ENCODE assay signal across 8 mouse cellular contexts in the genomic region with DNA sequence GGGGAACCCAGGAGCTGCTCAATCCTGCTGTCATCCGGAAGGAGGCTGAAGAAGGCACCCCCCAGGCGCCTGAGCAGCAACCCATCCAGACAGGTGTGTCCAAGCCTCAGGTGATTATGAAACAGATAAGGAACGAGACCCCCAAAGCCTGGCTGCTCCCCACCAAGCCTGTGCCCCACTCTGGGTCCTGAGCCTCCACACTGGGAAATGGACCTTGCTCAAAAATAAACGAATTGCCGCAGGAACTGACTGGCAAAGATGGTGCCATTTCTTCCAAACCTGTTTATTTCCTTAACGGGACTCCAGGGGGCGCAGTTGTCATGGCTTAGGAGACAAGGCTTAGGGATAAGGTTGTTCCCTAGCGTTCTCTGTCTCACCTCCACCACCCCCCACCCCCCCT. TPM values are rescaled to one million over a fixed set of nuclear protein-coding genes. Genes with fewer than 3 reads are reported as not detected.
DNase-seq lines count a peak whose midpoint lies in the region; ATAC-seq and TF ChIP-seq lines count a peak whose summit lies in the region.

No protein-coding gene starts in this region.

- peaks cover 38% of the 10 kb centered on the region for H3K27me3 ChIP-seq in forebrain, embryonic 10.5 days (ENCODE audit: poor library complexity, severe bottlenecking)
- H3K27me3 ChIP-seq in hindbrain, embryonic 14.5 days (ENCODE audit: control insufficient read depth, insufficient read depth, low read length) = peaks cover 29% of the 10 kb centered on the region
- peaks cover 28% of the 10 kb centered on the region for H3K27me3 ChIP-seq in limb, embryonic 14.5 days (ENCODE audit: control insufficient read depth, insufficient read depth, low read length)
- H3K27me3 ChIP-seq in midbrain, embryonic 14.5 days (ENCODE audit: control insufficient read depth, insufficient read depth, low read length) = peaks cover 36% of the 10 kb centered on the region
- peaks cover 12% of the 10 kb centered on the region; the same call in 1 of the 2 replicates for H3K27me3 ChIP-seq in stomach, postnatal 0 days (ENCODE audit: control insufficient read depth, insufficient read depth, low read length)

- intact Hi-C loops in left cerebral cortex, adult 2 months (cut with DNase I) = no loop called here

- peak overlapping the region; percentile 12; the same call in 1 of the 2 replicates for H3K9ac ChIP-seq in hindbrain, embryonic 14.5 days
- peak overlapping the region; percentile 46 for H3K9ac ChIP-seq in limb, embryonic 14.5 days (ENCODE audit: low read depth, low read length, severe bottlenecking)
- 0 out of 2 replicates have a peak overlapping the region, but pooled peaks have one; percentile 16 for H3K9ac ChIP-seq in midbrain, embryonic 14.5 days (replicated peaks; ENCODE audit: low read length)
- H3K9ac ChIP-seq in stomach, postnatal 0 days (ENCODE audit: low read length) = peak overlapping the region; percentile 60

- peak overlapping the region; percentile 18; the same call in 1 of the 2 replicates for H3K4me3 ChIP-seq in left cerebral cortex, adult 2 months
- peak overlapping the region; percentile 45 for H3K4me3 ChIP-seq in forebrain, embryonic 10.5 days
- H3K4me3 ChIP-seq in hindbrain, embryonic 14.5 days (replicated peaks; ENCODE audit: low read length) = peak overlapping the region; percentile 18
- H3K4me3 ChIP-seq in limb, embryonic 14.5 days (replicated peaks; ENCODE audit: low read length) = peak overlapping the region; percentile 44
- peak overlapping the region; percentile 25; the same call in 1 of the 2 replicates for H3K4me3 ChIP-seq in midbrain, embryonic 14.5 days (replicated peaks; ENCODE audit: low read depth, low read length)
- peak overlapping the region; percentile 50 for H3K4me3 ChIP-seq in stomach, postnatal 0 days (ENCODE audit: low read depth, low read length)

- no peak for TF ChIP-seq POLR2A in brain, embryonic 14.5 days (IDR thresholded peaks at IDR 0.05; ENCODE audit: borderline replicate concordance, extremely low read depth, insufficient read depth, insufficient read length, poor library complexity, severe bottlenecking)
- TF ChIP-seq POLR2A in limb, embryonic 14.5 days (IDR thresholded peaks at IDR 0.05; ENCODE audit: borderline replicate concordance, extremely low read depth, insufficient read depth, insufficient read length) = no peak

- H3K36me3 ChIP-seq in forebrain, embryonic 10.5 days (replicated peaks) = no peaks in the 10 kb centered on the region
- H3K36me3 ChIP-seq in hindbrain, embryonic 14.5 days (replicated peaks; ENCODE audit: control insufficient read depth, insufficient read depth) = no peaks in the 10 kb centered on the region
- no peaks in the 10 kb centered on the region for H3K36me3 ChIP-seq in limb, embryonic 14.5 days (ENCODE audit: control insufficient read depth, insufficient read depth, low read length)
- no peaks in the 10 kb centered on the region for H3K36me3 ChIP-seq in midbrain, embryonic 14.5 days (ENCODE audit: control insufficient read depth, insufficient read depth, low read length)
- no peaks in the 10 kb centered on the region for H3K36me3 ChIP-seq in stomach, postnatal 0 days (ENCODE audit: control insufficient read depth, insufficient read depth, low read length)

- H3K4me2 ChIP-seq in hindbrain, embryonic 14.5 days (replicated peaks) = peak overlapping the region; percentile 39
- peak overlapping the region; percentile 89 for H3K4me2 ChIP-seq in limb, embryonic 14.5 days (replicated peaks; ENCODE audit: low read depth, low read length, severe bottlenecking)
- peak overlapping the region; percentile 37 for H3K4me2 ChIP-seq in midbrain, embryonic 14.5 days (ENCODE audit: low read length)
- peak overlapping the region; percentile 77 for H3K4me2 ChIP-seq in stomach, postnatal 0 days (replicated peaks; ENCODE audit: low read depth)

- no peak for ATAC-seq in hindbrain, embryonic 14.5 days (ENCODE audit: low FRiP score)
- no peak for ATAC-seq in limb, embryonic 14.5 days (ENCODE audit: low FRiP score, low read depth)
- no peak for ATAC-seq in midbrain, embryonic 14.5 days (ENCODE audit: low FRiP score, low TSS enrichment)
- ATAC-seq in stomach, postnatal 0 days (ENCODE audit: low FRiP score, low TSS enrichment) = peak; percentile 31; the same call in 1 of the 2 replicates

- no peak for TF ChIP-seq EP300 in stomach, postnatal 0 days (optimal IDR thresholded peaks at IDR 0.05)

- WGBS in forebrain, embryonic 10.5 days = 1% methylated on average over 8 of the region's 8 CpGs
- 0% methylated on average over 8 of the region's 8 CpGs for WGBS in hindbrain, embryonic 14.5 days
- 0% methylated on average over 8 of the region's 8 CpGs for WGBS in limb, embryonic 14.5 days
- under 1% methylated on average over 8 of the region's 8 CpGs for WGBS in midbrain, embryonic 14.5 days
- under 1% methylated on average over 8 of the region's 8 CpGs for WGBS in stomach, postnatal 0 days

- H3K9me3 ChIP-seq in forebrain, embryonic 10.5 days = no peaks in the 10 kb centered on the region
- no peaks in the 10 kb centered on the region for H3K9me3 ChIP-seq in hindbrain, embryonic 14.5 days (ENCODE audit: control insufficient read depth, low read length)
- H3K9me3 ChIP-seq in limb, embryonic 14.5 days (ENCODE audit: control insufficient read depth, low read length) = no peaks in the 10 kb centered on the region
- H3K9me3 ChIP-seq in midbrain, embryonic 14.5 days (ENCODE audit: control insufficient read depth, low read length) = no peaks in the 10 kb centered on the region
- H3K9me3 ChIP-seq in stomach, postnatal 0 days (ENCODE audit: control insufficient read depth, low read length) = no peaks in the 10 kb centered on the region

- no peak overlapping the region for H3K27ac ChIP-seq in left cerebral cortex, adult 2 months
- 0 out of 2 replicates have a peak overlapping the region, but pooled peaks have one; percentile 9 for H3K27ac ChIP-seq in forebrain, embryonic 10.5 days
- H3K27ac ChIP-seq in hindbrain, embryonic 14.5 days = no peak overlapping the region
- H3K27ac ChIP-seq in limb, embryonic 14.5 days (replicated peaks; ENCODE audit: low read depth, low read length) = no peak overlapping the region
- no peak overlapping the region for H3K27ac ChIP-seq in midbrain, embryonic 14.5 days (replicated peaks; ENCODE audit: low read depth, low read length)
- H3K27ac ChIP-seq in stomach, postnatal 0 days (replicated peaks) = no peak overlapping the region

- peaks cover 43% of the 10 kb centered on the region for H3K4me1 ChIP-seq in forebrain, embryonic 10.5 days
- H3K4me1 ChIP-seq in hindbrain, embryonic 14.5 days (replicated peaks; ENCODE audit: control insufficient read depth, insufficient read depth, low read length) = peaks cover 31% of the 10 kb centered on the region
- H3K4me1 ChIP-seq in limb, embryonic 14.5 days (ENCODE audit: control insufficient read depth, insufficient read depth, low read length) = peaks cover 22% of the 10 kb centered on the region
- peaks cover 21% of the 10 kb centered on the region for H3K4me1 ChIP-seq in midbrain, embryonic 14.5 days (ENCODE audit: control insufficient read depth, insufficient read depth, low read length)
- H3K4me1 ChIP-seq in stomach, postnatal 0 days (replicated peaks; ENCODE audit: control insufficient read depth, insufficient read depth) = peaks cover 5% of the 10 kb centered on the region

- peak; percentile 70 for TF ChIP-seq CTCF in left cerebral cortex, adult 2 months (IDR thresholded peaks at IDR 0.05)
- peak; percentile 79 for TF ChIP-seq CTCF in brain, embryonic 14.5 days (IDR thresholded peaks at IDR 0.05; ENCODE audit: borderline replicate concordance, extremely low read depth, insufficient read depth, insufficient read length)
- TF ChIP-seq CTCF in stomach, postnatal 0 days (IDR thresholded peaks at IDR 0.05; ENCODE audit: low read depth) = peak; percentile 84

- peak; percentile 52 to 58 for DNase-seq in left cerebral cortex, adult 2 months (ENCODE audit: extremely low spot score in 1 of 2, low spot score in 2 of 2)
- DNase-seq in left cerebral cortex, adult 8-10 months (ENCODE audit: low spot score in 2 of 2) = no peak
- DNase-seq in brain, embryonic 14.5 days (ENCODE audit: low read depth) = peak; percentile 80
- peak; percentile 72 for DNase-seq in forebrain, embryonic 10.5 days (ENCODE audit: extremely low spot score, low spot score)
- DNase-seq in hindbrain, embryonic 14.5 days (ENCODE audit: low spot score) = peak; percentile 73
- DNase-seq in limb, embryonic 14.5 days (ENCODE audit: low spot score) = peak; percentile 54
- peak; percentile 83 for DNase-seq in midbrain, embryonic 14.5 days
- peak; percentile 71 for DNase-seq in stomach, postnatal 0 days (ENCODE audit: low spot score)

RNA-seq across cellular contexts. Expression of a gene that starts 3.0 kb away (rescaled TPM):
- total RNA-seq in left cerebral cortex, adult 2 months (2021) = 100 to 1,000 TPM; 369 to 376 TPM
- total RNA-seq in left cerebral cortex, adult 8-10 months (2022) = 100 to 1,000 TPM; 347 to 364 (median 356) TPM
- polyA plus RNA-seq in brain, embryonic 14.5 days (2012; rRNA removed) = 217 and 252 TPM in 2 replicates
- polyA plus RNA-seq in forebrain, embryonic 10.5 days (2016; fragmentation: Nextera tagmentation; extraction: Ambion mirVana) = 88.8 and 93.8 TPM in 2 replicates
- polyA plus RNA-seq in hindbrain, embryonic 14.5 days (2014; fragmentation: Nextera tagmentation; extraction: Ambion mirVana) = 147 and 155 TPM in 2 replicates
- 128 and 140 TPM in 2 replicates for polyA plus RNA-seq in limb, embryonic 14.5 days (2012; rRNA removed)
- 82.0 and 89.0 TPM in 2 replicates for polyA plus RNA-seq in limb, embryonic 14.5 days (2014; fragmentation: Nextera tagmentation; extraction: Ambion mirVana)
- 134 and 135 TPM in 2 replicates for polyA plus RNA-seq in midbrain, embryonic 14.5 days (2014; fragmentation: Nextera tagmentation; extraction: Ambion mirVana)
- polyA plus RNA-seq in stomach, postnatal 0 days (2015; fragmentation: Nextera tagmentation; extraction: Ambion mirVana) = 42.9 and 43.5 TPM in 2 replicates

RNA-seq across cellular contexts. Expression of a gene that starts 6.5 kb away (rescaled TPM):
- 10 to 100 TPM; 30.9 to 35.6 TPM for total RNA-seq in left cerebral cortex, adult 2 months (2021)
- total RNA-seq in left cerebral cortex, adult 8-10 months (2022) = 10 to 100 TPM; 26.4 to 29.4 (median 28.3) TPM
- 2.9 and 4.1 TPM in 2 replicates for polyA plus RNA-seq in brain, embryonic 14.5 days (2012; rRNA removed)
- 1.3 and 1.9 TPM in 2 replicates for polyA plus RNA-seq in forebrain, embryonic 10.5 days (2016; fragmentation: Nextera tagmentation; extraction: Ambion mirVana)
- polyA plus RNA-seq in hindbrain, embryonic 14.5 days (2014; fragmentation: Nextera tagmentation; extraction: Ambion mirVana) = 7.1 and 7.5 TPM in 2 replicates
- polyA plus RNA-seq in limb, embryonic 14.5 days (2012; rRNA removed) = 0.21 and 0.26 TPM in 2 replicates
- 1.7 and 1.9 TPM in 2 replicates for polyA plus RNA-seq in limb, embryonic 14.5 days (2014; fragmentation: Nextera tagmentation; extraction: Ambion mirVana)
- polyA plus RNA-seq in midbrain, embryonic 14.5 days (2014; fragmentation: Nextera tagmentation; extraction: Ambion mirVana) = 5.9 and 7.1 TPM in 2 replicates
- 1.1 TPM in 2 replicates for polyA plus RNA-seq in stomach, postnatal 0 days (2015; fragmentation: Nextera tagmentation; extraction: Ambion mirVana)

RNA-seq across cellular contexts. Expression of a gene that starts 6.5 kb away (rescaled TPM):
- 10 to 100 TPM; 26.0 to 26.6 TPM for total RNA-seq in left cerebral cortex, adult 2 months (2021)
- total RNA-seq in left cerebral cortex, adult 8-10 months (2022) = 10 to 100 TPM; 31.8 to 39.1 (median 34.5) TPM
- 21.2 and 31.4 TPM in 2 replicates for polyA plus RNA-seq in brain, embryonic 14.5 days (2012; rRNA removed)
- polyA plus RNA-seq in forebrain, embryonic 10.5 days (2016; fragmentation: Nextera tagmentation; extraction: Ambion mirVana) = 13.9 and 14.7 TPM in 2 replicates
- 17.8 and 18.0 TPM in 2 replicates for polyA plus RNA-seq in hindbrain, embryonic 14.5 days (2014; fragmentation: Nextera tagmentation; extraction: Ambion mirVana)
- polyA plus RNA-seq in limb, embryonic 14.5 days (2012; rRNA removed) = 13.1 and 17.9 TPM in 2 replicates
- 5.5 and 7.3 TPM in 2 replicates for polyA plus RNA-seq in limb, embryonic 14.5 days (2014; fragmentation: Nextera tagmentation; extraction: Ambion mirVana)
- 19.4 and 30.3 TPM in 2 replicates for polyA plus RNA-seq in midbrain, embryonic 14.5 days (2014; fragmentation: Nextera tagmentation; extraction: Ambion mirVana)
- polyA plus RNA-seq in stomach, postnatal 0 days (2015; fragmentation: Nextera tagmentation; extraction: Ambion mirVana) = 1.6 and 1.7 TPM in 2 replicates

RNA-seq across cellular contexts. Expression of a gene that starts 27.4 kb away (rescaled TPM):
- 10 to 100 TPM; 87.0 to 97.5 TPM for total RNA-seq in left cerebral cortex, adult 2 months (2021)
- 100 to 1,000 TPM in 1 of 4 experiments, 10 to 100 TPM in 3; 91.4 to 114 (median 92.8) TPM for total RNA-seq in left cerebral cortex, adult 8-10 months (2022)
- polyA plus RNA-seq in brain, embryonic 14.5 days (2012; rRNA removed) = 28.9 and 30.7 TPM in 2 replicates
- polyA plus RNA-seq in forebrain, embryonic 10.5 days (2016; fragmentation: Nextera tagmentation; extraction: Ambion mirVana) = 32.1 and 32.7 TPM in 2 replicates
- 8.9 and 9.8 TPM in 2 replicates for polyA plus RNA-seq in hindbrain, embryonic 14.5 days (2014; fragmentation: Nextera tagmentation; extraction: Ambion mirVana)
- 151 and 218 TPM in 2 replicates for polyA plus RNA-seq in limb, embryonic 14.5 days (2012; rRNA removed)
- polyA plus RNA-seq in limb, embryonic 14.5 days (2014; fragmentation: Nextera tagmentation; extraction: Ambion mirVana) = 40.7 and 46.2 TPM in 2 replicates
- polyA plus RNA-seq in midbrain, embryonic 14.5 days (2014; fragmentation: Nextera tagmentation; extraction: Ambion mirVana) = 5.0 and 8.8 TPM in 2 replicates
- polyA plus RNA-seq in stomach, postnatal 0 days (2015; fragmentation: Nextera tagmentation; extraction: Ambion mirVana) = 18.5 and 20.4 TPM in 2 replicates

RNA-seq across cellular contexts. Expression of a gene that starts 37.5 kb away (rescaled TPM):
- 10 to 100 TPM; 19.9 to 22.2 TPM for total RNA-seq in left cerebral cortex, adult 2 months (2021)
- 10 to 100 TPM; 22.0 to 26.8 (median 25.4) TPM for total RNA-seq in left cerebral cortex, adult 8-10 months (2022)
- polyA plus RNA-seq in brain, embryonic 14.5 days (2012; rRNA removed) = 43.4 and 47.9 TPM in 2 replicates
- polyA plus RNA-seq in forebrain, embryonic 10.5 days (2016; fragmentation: Nextera tagmentation; extraction: Ambion mirVana) = 17.5 and 19.2 TPM in 2 replicates
- polyA plus RNA-seq in hindbrain, embryonic 14.5 days (2014; fragmentation: Nextera tagmentation; extraction: Ambion mirVana) = 15.4 and 15.8 TPM in 2 replicates
- polyA plus RNA-seq in limb, embryonic 14.5 days (2012; rRNA removed) = 35.9 and 36.8 TPM in 2 replicates
- 14.7 and 14.9 TPM in 2 replicates for polyA plus RNA-seq in limb, embryonic 14.5 days (2014; fragmentation: Nextera tagmentation; extraction: Ambion mirVana)
- 13.1 and 14.2 TPM in 2 replicates for polyA plus RNA-seq in midbrain, embryonic 14.5 days (2014; fragmentation: Nextera tagmentation; extraction: Ambion mirVana)
- polyA plus RNA-seq in stomach, postnatal 0 days (2015; fragmentation: Nextera tagmentation; extraction: Ambion mirVana) = 7.7 and 9.4 TPM in 2 replicates

Comparison
In these comparisons a context has a peak if more than half of its experiments do, and no peak if none do; other contexts are left out.
1. DNase-seq: peak in left cerebral cortex, adult 2 months (2 of 2), brain, embryonic 14.5 days (single experiment), forebrain, embryonic 10.5 days (single experiment), hindbrain, embryonic 14.5 days (single experiment), limb, embryonic 14.5 days (single experiment), midbrain, embryonic 14.5 days (single experiment) and stomach, postnatal 0 days (single experiment); none in left cerebral cortex, adult 8-10 months (0 of 2).
2. H3K4me2 ChIP-seq: peak in every context shown above with its lines; median percentile 89 in limb, embryonic 14.5 days; 77 in stomach, postnatal 0 days; 39 in hindbrain, embryonic 14.5 days; 37 in midbrain, embryonic 14.5 days.
3. Peak in every context shown above with its lines, with median percentiles within 50 percentile points of each other: H3K4me3 ChIP-seq, CTCF ChIP-seq and H3K9ac ChIP-seq.